Mouse (Mus musculus) naive thymus-derived CD4-positive, alpha-beta T cell, adult 2 months (primary cell): ENCODE data around the gene Padi6.
A peak's percentile ranks its signal among the peaks of the same experiment; 100 is the strongest.

Source experiments
- DNase-seq: peaks from one replicate; pipeline ENCODE4 v3.0.0-alpha.2; 2011; ENCODE audit warnings: low read depth

The Padi6 gene

GRCm38 (mm10) chr4:140742543-140742942 lies at the start of gene Padi6:
Gene Padi6 (minus strand): TSS chr4:140742643.
- no peak for DNase-seq

- no peak for DNase-seq
Observed at GRCm38 (mm10) chr4:140791071-140791470, 48.6 kb upstream of the Padi6 start.

- no peak for DNase-seq
Observed at GRCm38 (mm10) chr4:140789983-140790382, 47.5 kb upstream of the Padi6 start.

- DNase-seq: peak; percentile 85
Observed at GRCm38 (mm10) chr4:140788983-140789382, 46.5 kb upstream of the Padi6 start.

GRCm38 (mm10) chr4:140788264-140788663 lies 45.8 kb upstream of the Padi6 start:
- no peak for DNase-seq

GRCm38 (mm10) chr4:140787414-140787813 lies 45.0 kb upstream of the Padi6 start:
- DNase-seq: no peak

- no peak for DNase-seq
Observed at GRCm38 (mm10) chr4:140785217-140785616, 42.8 kb upstream of the Padi6 start.

GRCm38 (mm10) chr4:140784292-140784945 lies 42.0 kb upstream of the Padi6 start:
- no peak for DNase-seq

GRCm38 (mm10) chr4:140782821-140783220 lies 40.4 kb upstream of the Padi6 start:
- peak; percentile 52 for DNase-seq

- DNase-seq: no peak
Observed at GRCm38 (mm10) chr4:140780507-140780906, 38.1 kb upstream of the Padi6 start.

- no peak for DNase-seq
Observed at GRCm38 (mm10) chr4:140779803-140780397, 37.5 kb upstream of the Padi6 start.

GRCm38 (mm10) chr4:140776623-140777022 lies 34.2 kb upstream of the Padi6 start:
- peak; percentile 57 for DNase-seq

- no peak for DNase-seq
Observed at GRCm38 (mm10) chr4:140775876-140776275, 33.4 kb upstream of the Padi6 start.

GRCm38 (mm10) chr4:140774893-140775292 lies 32.5 kb upstream of the Padi6 start:
- no peak for DNase-seq

GRCm38 (mm10) chr4:140774025-140774800 lies 31.8 kb upstream of the Padi6 start, which contains the start of gene Padi4:
Gene Padi4 (minus strand): TSS chr4:140774236.
- no peak for DNase-seq

GRCm38 (mm10) chr4:140771091-140771490 lies 28.6 kb upstream of the Padi6 start:
- DNase-seq: no peak

- no peak for DNase-seq
Observed at GRCm38 (mm10) chr4:140770433-140770832, 28.0 kb upstream of the Padi6 start.

- no peak for DNase-seq
Observed at GRCm38 (mm10) chr4:140768973-140769372, 26.5 kb upstream of the Padi6 start.

GRCm38 (mm10) chr4:140765936-140766335 lies 23.5 kb upstream of the Padi6 start:
- DNase-seq: no peak

- peak; percentile 85 for DNase-seq
Observed at GRCm38 (mm10) chr4:140763158-140763557, 20.7 kb upstream of the Padi6 start.

GRCm38 (mm10) chr4:140761601-140762000 lies 19.2 kb upstream of the Padi6 start:
- DNase-seq: no peak

- no peak for DNase-seq
Observed at GRCm38 (mm10) chr4:140755811-140756210, 13.4 kb upstream of the Padi6 start.

GRCm38 (mm10) chr4:140753366-140753765 lies 10.9 kb upstream of the Padi6 start:
- no peak for DNase-seq
